Mouse (Mus musculus): ENCODE results near the gene Casp7. TPM values are rescaled to one million over a fixed set of nuclear protein-coding genes. Genes with fewer than 3 reads are reported as not detected.

Casp7 gene
- polyA plus RNA-seq, 2 experiments from 2014 or later = 33.2 to 39.9 TPM

- no peak for ATAC-seq
Measured at GRCm38 (mm10) chr19:56425492-56425891, 28.6 kb downstream of the Casp7 start.

GRCm38 (mm10) chr19:56430369-56430768 is 33.4 kb downstream of the Casp7 start:
- no peak for ATAC-seq

DNA sequence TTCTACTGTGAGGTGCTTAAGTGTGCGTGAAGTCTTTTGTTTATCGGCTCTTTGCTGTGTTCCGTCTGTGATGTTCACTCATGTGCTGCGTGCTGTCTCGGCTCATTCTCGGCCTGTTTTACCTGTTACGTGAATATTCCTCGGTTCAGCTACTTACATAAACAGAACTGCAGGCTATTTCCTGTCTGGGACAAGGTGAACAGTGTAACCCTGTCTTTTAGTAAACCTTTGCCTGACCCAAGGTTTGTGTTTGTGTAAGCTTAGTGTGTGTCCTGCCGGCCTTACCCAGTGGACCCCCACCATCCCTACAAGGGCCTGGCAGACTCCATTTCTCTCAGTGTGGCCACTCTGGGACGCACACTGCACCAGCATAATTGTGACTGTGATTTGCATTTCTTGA is 35.8 kb downstream of the Casp7 start:
- ATAC-seq = no peak

GRCm38 (mm10) chr19:56433581-56433980 is 36.7 kb downstream of the Casp7 start:
- ATAC-seq = no peak

GRCm38 (mm10) chr19:56436380-56436779 is 39.5 kb downstream of the Casp7 start:
- ATAC-seq = no peak

DNA sequence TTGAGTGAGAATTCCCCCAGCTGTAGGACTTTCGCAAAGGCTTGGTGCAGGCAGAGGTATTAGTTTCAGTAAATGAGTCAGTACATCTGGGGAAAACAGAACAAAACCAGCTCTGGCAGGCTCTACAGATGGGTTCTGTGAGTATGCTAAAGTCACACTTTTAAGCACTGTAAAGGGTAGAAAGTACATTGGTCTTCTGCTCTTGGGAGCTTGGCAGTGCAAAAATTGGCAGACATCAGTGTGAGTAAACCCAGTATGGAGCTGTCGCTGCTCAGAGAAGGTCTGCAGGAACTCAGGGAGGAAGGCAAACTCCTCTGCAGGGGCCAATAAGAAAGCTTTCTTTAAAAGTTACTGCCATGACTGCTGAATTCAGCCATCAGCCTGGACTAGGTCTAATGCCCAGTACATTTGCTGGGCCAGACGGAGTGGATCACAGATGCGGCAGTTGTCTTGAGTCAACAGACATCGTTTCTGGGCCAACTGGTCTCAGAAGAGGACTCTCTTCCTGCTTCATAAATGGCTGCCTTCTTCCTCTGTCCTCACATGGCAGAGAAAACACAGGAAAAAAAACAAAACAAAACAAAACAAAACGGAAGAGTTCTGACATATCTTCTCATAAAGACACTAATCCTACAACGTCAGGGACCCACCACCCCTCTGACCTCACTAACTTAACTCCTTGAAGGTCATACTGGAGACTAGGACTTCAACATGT is 41.6 kb downstream of the Casp7 start:
- no peak for ATAC-seq

GRCm38 (mm10) chr19:56439072-56439434 is 42.1 kb downstream of the Casp7 start:
- ATAC-seq = no peak

GRCm38 (mm10) chr19:56443445-56443844 is 46.5 kb downstream of the Casp7 start:
- ATAC-seq = no peak

- no peak for ATAC-seq
Measured at GRCm38 (mm10) chr19:56448784-56449183, 51.9 kb downstream of the Casp7 start.

DNA sequence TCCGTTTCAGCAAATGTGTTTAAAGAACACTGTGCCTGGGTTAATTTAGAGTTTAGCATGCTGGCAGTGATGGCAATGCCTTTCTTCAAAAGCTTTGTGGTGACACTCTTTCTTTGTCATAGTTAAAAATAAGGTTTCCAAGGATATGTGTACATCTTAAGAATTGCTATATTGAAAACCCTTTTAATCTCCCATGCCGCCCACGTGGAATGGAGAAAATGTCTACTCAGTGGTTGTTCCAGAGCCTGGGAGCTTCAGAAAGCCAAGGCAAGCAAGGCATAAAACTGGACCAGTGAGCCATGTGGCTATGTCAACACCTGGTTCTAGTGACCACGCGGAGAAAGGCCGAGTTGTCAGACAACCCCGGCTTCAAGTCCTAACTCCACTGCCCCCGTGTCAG is 52.6 kb downstream of the Casp7 start:
- no peak for ATAC-seq

DNA sequence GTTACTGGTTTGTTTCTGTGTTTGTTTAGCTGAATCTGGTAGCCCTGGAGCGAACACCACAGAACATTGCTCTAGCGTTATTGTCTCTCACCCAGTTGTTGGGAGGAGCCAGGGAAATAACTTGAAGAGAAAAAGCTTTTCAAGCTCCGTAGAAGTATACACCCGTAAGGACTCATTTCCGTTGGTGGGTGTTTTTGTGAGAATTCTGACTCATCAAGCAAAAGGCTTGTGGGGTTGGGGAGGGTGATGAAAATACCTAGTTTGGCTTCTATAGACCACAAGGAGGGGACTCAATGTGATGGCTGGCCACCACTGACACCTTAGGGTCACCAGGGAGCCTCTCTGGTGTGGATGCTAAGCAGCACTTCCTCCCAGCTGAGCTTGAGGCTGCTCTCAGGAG is 54.0 kb downstream of the Casp7 start:
- ATAC-seq = peak; percentile 71

DNA sequence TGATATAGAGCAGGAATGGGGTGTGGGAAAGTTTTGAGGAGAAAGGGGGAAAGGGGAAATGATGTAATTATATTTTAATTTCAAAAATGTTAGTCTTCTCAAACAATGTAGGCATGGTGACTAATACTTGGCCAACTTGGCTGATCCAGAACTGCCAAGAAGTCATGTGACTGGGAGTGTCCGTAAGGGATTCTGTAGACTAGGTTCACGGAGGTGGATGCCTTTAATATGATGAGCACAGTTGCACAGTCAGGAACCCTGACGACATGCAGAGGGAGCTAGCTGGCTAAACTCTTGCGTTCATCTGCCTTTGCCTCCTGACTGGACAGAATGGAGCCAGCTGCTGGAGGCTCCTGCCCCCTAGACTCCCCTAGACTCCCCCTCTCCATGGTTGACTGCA is 54.9 kb downstream of the Casp7 start:
- no peak for ATAC-seq

GRCm38 (mm10) chr19:56452421-56452820 is 55.5 kb downstream of the Casp7 start:
- ATAC-seq = no peak

DNA sequence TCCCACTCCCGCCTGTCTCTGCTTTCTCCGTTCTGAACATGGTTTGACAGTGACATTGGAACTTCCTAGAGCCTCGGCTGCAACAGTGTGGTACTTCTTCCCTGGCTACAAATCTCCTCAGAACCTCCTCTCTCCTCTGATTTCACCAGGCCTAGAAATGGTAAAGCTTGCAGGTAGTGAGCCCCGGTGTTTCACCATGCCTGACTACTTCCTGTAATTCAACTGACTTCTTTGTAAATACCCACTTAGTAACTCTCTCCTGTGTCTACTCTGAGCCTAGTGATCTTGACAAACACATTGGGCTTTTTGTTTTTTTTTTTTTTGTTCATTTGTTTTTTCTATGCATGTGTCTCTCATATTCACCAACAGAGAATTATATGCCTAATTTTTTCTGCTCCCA is 57.9 kb downstream of the Casp7 start:
- ATAC-seq = no peak

- ATAC-seq = no peak
Measured at GRCm38 (mm10) chr19:56455369-56455768, 58.4 kb downstream of the Casp7 start.

GRCm38 (mm10) chr19:56457569-56457968 is 60.6 kb downstream of the Casp7 start:
- ATAC-seq = no peak

- no peak for ATAC-seq
Measured at GRCm38 (mm10) chr19:56459154-56460050, 62.5 kb downstream of the Casp7 start.

- ATAC-seq = no peak
Measured at GRCm38 (mm10) chr19:56460241-56460640, 63.3 kb downstream of the Casp7 start.

- ATAC-seq = no peak
Measured at GRCm38 (mm10) chr19:56461522-56462101, 64.7 kb downstream of the Casp7 start, which contains the start of gene Plekhs1. TSS of gene Plekhs1 (plus strand) at chr19:56461640.

- ATAC-seq = no peak
Measured at GRCm38 (mm10) chr19:56462786-56463185, 65.9 kb downstream of the Casp7 start.

DNA sequence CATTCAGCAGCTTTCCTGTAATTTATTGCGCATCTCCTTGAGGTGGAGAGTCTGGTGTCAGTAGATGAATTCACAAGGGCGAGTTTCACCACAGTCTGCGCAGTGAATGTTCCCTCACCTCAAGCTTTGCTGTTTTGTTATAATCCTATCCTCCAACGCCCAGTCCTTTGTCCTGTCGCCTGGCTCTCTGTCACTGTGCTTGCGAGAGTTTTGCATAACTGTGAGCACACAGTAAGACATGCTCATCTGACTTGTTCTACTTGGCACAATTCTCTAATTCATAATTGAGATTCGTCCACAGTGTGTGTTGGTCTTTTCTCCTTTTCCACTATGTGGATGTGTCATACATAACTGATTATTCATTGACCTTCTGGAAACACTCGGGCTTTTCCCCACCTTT is 69.6 kb downstream of the Casp7 start:
- no peak for ATAC-seq

- ATAC-seq = no peak
Measured at GRCm38 (mm10) chr19:56470286-56471020, 73.5 kb downstream of the Casp7 start.

DNA sequence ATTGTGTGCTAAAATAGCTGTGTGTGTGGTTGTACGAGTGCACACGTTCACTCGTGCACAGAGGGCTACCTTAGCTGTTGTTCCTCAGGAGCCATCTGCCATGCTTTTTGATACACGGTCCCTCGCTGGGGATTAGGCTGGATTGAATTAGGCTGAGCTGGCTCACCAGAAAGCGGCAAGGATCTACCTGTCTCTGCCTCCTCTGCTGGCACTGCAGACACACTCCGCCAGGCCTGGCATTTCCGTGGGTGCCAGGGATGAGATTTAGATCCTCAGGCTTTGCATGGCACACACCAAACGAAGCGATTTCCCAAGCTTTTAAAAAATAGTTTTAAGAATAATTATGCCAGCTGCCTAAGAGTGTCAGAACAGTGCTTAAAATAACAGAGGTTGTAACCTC is 75.0 kb downstream of the Casp7 start:
- ATAC-seq = no peak
